Mouse (Mus musculus) skeletal muscle tissue, adult 2 months (tissue): ENCODE data around the gene Gucy2c.

Experiments used
- DNase-seq: peaks from one replicate; pipeline ENCODE4 v3.0.0-alpha.2; 2012; ENCODE audit warnings: low read depth, low spot score

The Gucy2c gene

GRCm38 (mm10) chr6:136781377-136781986, at the start of gene Gucy2c:
TSS of gene Gucy2c (minus strand) at chr6:136781765.
- no peak for DNase-seq

GRCm38 (mm10) chr6:136828681-136829080, 47.1 kb upstream of the Gucy2c start:
- DNase-seq = no peak

- peak; percentile 99 for DNase-seq
Measured at GRCm38 (mm10) chr6:136827881-136828561, 46.5 kb upstream of the Gucy2c start, which contains the start of gene Wbp11. TSS of gene Wbp11 (minus strand) at chr6:136828233.

- no peak for DNase-seq
Measured at GRCm38 (mm10) chr6:136827516-136827880, 45.9 kb upstream of the Gucy2c start, which contains the start of gene BC049715. TSS of gene BC049715 (plus strand) at chr6:136827626.

GRCm38 (mm10) chr6:136827116-136827515, 45.6 kb upstream of the Gucy2c start:
- no peak for DNase-seq

- no peak for DNase-seq
Measured at GRCm38 (mm10) chr6:136824987-136825386, 43.4 kb upstream of the Gucy2c start.

GRCm38 (mm10) chr6:136821086-136821485, 39.5 kb upstream of the Gucy2c start:
- DNase-seq = no peak

GRCm38 (mm10) chr6:136820381-136820780, 38.8 kb upstream of the Gucy2c start:
- no peak for DNase-seq

GRCm38 (mm10) chr6:136817549-136817948, 36.0 kb upstream of the Gucy2c start:
- DNase-seq = no peak

GRCm38 (mm10) chr6:136816826-136817225, 35.3 kb upstream of the Gucy2c start:
- DNase-seq = no peak

GRCm38 (mm10) chr6:136815381-136815780, 33.8 kb upstream of the Gucy2c start:
- DNase-seq = no peak

- no peak for DNase-seq
Measured at GRCm38 (mm10) chr6:136813117-136813516, 31.6 kb upstream of the Gucy2c start.

GRCm38 (mm10) chr6:136811196-136811595, 29.6 kb upstream of the Gucy2c start:
- DNase-seq = no peak

GRCm38 (mm10) chr6:136809673-136810072, 28.1 kb upstream of the Gucy2c start:
- no peak for DNase-seq

GRCm38 (mm10) chr6:136809077-136809476, 27.5 kb upstream of the Gucy2c start:
- DNase-seq = peak; percentile 53

GRCm38 (mm10) chr6:136808631-136809046, 27.1 kb upstream of the Gucy2c start:
- no peak for DNase-seq

GRCm38 (mm10) chr6:136808014-136808417, 26.5 kb upstream of the Gucy2c start, which contains the start of gene H2afj:
TSS of gene H2afj (plus strand) at chr6:136808244.
- DNase-seq = peak; percentile 96

GRCm38 (mm10) chr6:136807395-136808013, 25.9 kb upstream of the Gucy2c start:
- DNase-seq = no peak

- no peak for DNase-seq
Measured at GRCm38 (mm10) chr6:136806819-136807218, 25.3 kb upstream of the Gucy2c start.

GRCm38 (mm10) chr6:136805409-136805775, 23.8 kb upstream of the Gucy2c start:
- DNase-seq = no peak

- DNase-seq = no peak
Measured at GRCm38 (mm10) chr6:136804705-136805408, 23.3 kb upstream of the Gucy2c start.
